Mouse (Mus musculus): ENCODE data around the gene Kdm4b. TPM values are rescaled to one million over a fixed set of nuclear protein-coding genes. Genes with fewer than 3 reads are reported as not detected.
A peak's percentile ranks its signal among the peaks of the same experiment; 100 is the strongest.

Gene Kdm4b
- total RNA-seq (2021): 10 to 100 TPM; 87.8 to 96.3 TPM
- long read RNA-seq, experiment 1, full-length matches to known transcripts: 7 of 108 reads
- long read RNA-seq, experiment 1, partial matches to known transcripts: 40 of 108 reads
- long read RNA-seq, experiment 1, other reads (novel, unspliced or antisense): 61 of 108 reads
- long read RNA-seq, experiment 2, full-length matches to known transcripts: 24 of 149 reads
- long read RNA-seq, experiment 2, partial matches to known transcripts: 46 of 149 reads
- long read RNA-seq, experiment 2, other reads (novel, unspliced or antisense): 79 of 149 reads

- peak within 1 kb of the TSS; percentile 93 for H3K27ac ChIP-seq
- TF ChIP-seq CTCF (conservative IDR thresholded peaks at IDR 0.05): no peak
- peak within 1 kb of the TSS; percentile 80 for H3K4me3 ChIP-seq
- DNase-seq (ENCODE audit: low spot score in 2 of 2): peak; percentile 98 to 100
Observed at GRCm38 (mm10) chr17:56325450-56326152, at the start of gene Kdm4b. Gene Kdm4b, plus strand, starts transcription at chr17:56326062.

- Histone ChIP-seq H3K27ac (peak within 1 kb of the TSS; percentile 90), H3K4me3 (peak within 1 kb of the TSS; percentile 62)
- peak; percentile 67 to 77 for DNase-seq (ENCODE audit: low spot score in 2 of 2)
- peak; percentile 72 for TF ChIP-seq CTCF (conservative IDR thresholded peaks at IDR 0.05)
Observed at GRCm38 (mm10) chr17:56276643-56277566, 49.0 kb upstream of the Kdm4b start, which contains the start of gene Ticam1. Gene Ticam1, minus strand, starts transcription at chr17:56276786.

GRCm38 (mm10) chr17:56277567-56277893 lies 48.3 kb upstream of the Kdm4b start:
- peak overlapping the region; percentile 90 for H3K27ac ChIP-seq
- TF ChIP-seq CTCF (conservative IDR thresholded peaks at IDR 0.05): no peak
- no peak overlapping the region; the same call in 1 of the 2 replicates for H3K4me3 ChIP-seq
- DNase-seq (ENCODE audit: low spot score in 2 of 2): no peak

- DNase-seq (ENCODE audit: low spot score in 2 of 2): no peak
- TF ChIP-seq CTCF (conservative IDR thresholded peaks at IDR 0.05): no peak
Observed at GRCm38 (mm10) chr17:56278340-56278739, 47.5 kb upstream of the Kdm4b start.

GRCm38 (mm10) chr17:56279481-56280155 lies 46.2 kb upstream of the Kdm4b start:
- TF ChIP-seq CTCF (conservative IDR thresholded peaks at IDR 0.05): no peak
- DNase-seq (ENCODE audit: low spot score in 2 of 2): no peak
- Histone ChIP-seq H3K27ac (no peak overlapping the region), H3K4me3 (no peak overlapping the region)

More at GRCm38 (mm10) chr17:56278340-56278739, 47.5 kb upstream of the Kdm4b start:
- Histone ChIP-seq H3K4me3 (no peak overlapping the region), H3K27ac (no peak overlapping the region)

- no peak for DNase-seq (ENCODE audit: low spot score in 2 of 2)
- peak overlapping the region; percentile 70; the same call in 1 of the 2 replicates for H3K27ac ChIP-seq
- no peak for TF ChIP-seq CTCF (conservative IDR thresholded peaks at IDR 0.05)
- H3K4me3 ChIP-seq: no peak overlapping the region
Observed at GRCm38 (mm10) chr17:56281193-56281592, 44.7 kb upstream of the Kdm4b start.

- DNase-seq (ENCODE audit: low spot score in 2 of 2): peak; percentile 49 to 59
- Histone ChIP-seq H3K27ac (peak overlapping the region; percentile 90), H3K4me3 (no peak overlapping the region)
- no peak for TF ChIP-seq CTCF (conservative IDR thresholded peaks at IDR 0.05)
Observed at GRCm38 (mm10) chr17:56282802-56283201, 43.1 kb upstream of the Kdm4b start.

GRCm38 (mm10) chr17:56283316-56283715 lies 42.5 kb upstream of the Kdm4b start:
- peak overlapping the region; percentile 90 for H3K27ac ChIP-seq
- H3K4me3 ChIP-seq: no peak overlapping the region
- TF ChIP-seq CTCF (conservative IDR thresholded peaks at IDR 0.05): peak; percentile 20; the same call in 1 of the 2 replicates
- DNase-seq (ENCODE audit: low spot score in 2 of 2): peak; percentile 52 to 57

GRCm38 (mm10) chr17:56285995-56286394 lies 39.9 kb upstream of the Kdm4b start:
- H3K4me3 ChIP-seq: no peak overlapping the region
- no peak for DNase-seq (ENCODE audit: low spot score in 2 of 2)
- TF ChIP-seq CTCF (conservative IDR thresholded peaks at IDR 0.05): no peak
- no peak overlapping the region for H3K27ac ChIP-seq

GRCm38 (mm10) chr17:56287830-56288229 lies 38.0 kb upstream of the Kdm4b start:
- no peak for TF ChIP-seq CTCF (conservative IDR thresholded peaks at IDR 0.05)
- DNase-seq (ENCODE audit: low spot score in 2 of 2): no peak
- H3K27ac ChIP-seq: peak overlapping the region; percentile 87; the same call in 1 of the 2 replicates
- H3K4me3 ChIP-seq: no peak overlapping the region

GRCm38 (mm10) chr17:56288866-56289265 lies 37.0 kb upstream of the Kdm4b start:
- no peak for DNase-seq (ENCODE audit: low spot score in 2 of 2)
- no peak for TF ChIP-seq CTCF (conservative IDR thresholded peaks at IDR 0.05)
- H3K27ac ChIP-seq: peak overlapping the region; percentile 87

More at GRCm38 (mm10) chr17:56288866-56289265, 37.0 kb upstream of the Kdm4b start:
- H3K4me3 ChIP-seq: no peak overlapping the region; the same call in 1 of the 2 replicates

Data from layer of hippocampus, adult 2 months (tissue).